Mouse (Mus musculus) intestine, embryonic 15.5 days (tissue): Measurements from ENCODE around the gene Siglec1. TPM values are rescaled to one million over a fixed set of nuclear protein-coding genes. Genes with fewer than 3 reads are reported as not detected.
A peak's percentile ranks its signal among the peaks of the same experiment; 100 is the strongest.
"Not testable (repeated sequence)": the region's sequence is repeated elsewhere in the genome, so short reads cannot be mapped to it uniquely, and the experiment has no call there.

Experiments used
- ATAC-seq: fragments of 200-750 bp; cut with Nextera tagmentation; 2 replicates; pipeline ENCODE4 v1.8.0; 2017; ENCODE audit warnings: moderate TSS enrichment, moderate library complexity
- H3K27ac ChIP-seq: fragments of 300-500 bp; sonication (generic); 2 replicates; pipeline ENCODE4 v1.5.1; 2015; ENCODE audit warnings: mild to moderate bottlenecking, inconsistent platforms
- H3K27me3 ChIP-seq: fragments of 300-500 bp; sonication (generic); replicated peaks from 2 replicates; pipeline ENCODE4 v1.6.1; 2015; ENCODE audit warnings: inconsistent platforms
- H3K36me3 ChIP-seq: fragments of 300-500 bp; sonication (generic); 2 replicates; pipeline ENCODE4 v1.6.1; 2015; ENCODE audit warnings: inconsistent platforms
- H3K4me1 ChIP-seq: fragments of 300-500 bp; sonication (generic); replicated peaks from 2 replicates; pipeline ENCODE4 v1.6.1; 2015; ENCODE audit warnings: inconsistent platforms
- H3K4me2 ChIP-seq: fragments of 300-500 bp; sonication (generic); replicated peaks from 2 replicates; pipeline ENCODE4 v1.6.1; 2015; ENCODE audit warnings: mild to moderate bottlenecking, inconsistent platforms
- H3K4me3 ChIP-seq: fragments of 300-500 bp; sonication (generic); replicated peaks from 2 replicates; pipeline ENCODE4 v1.5.1; 2015; ENCODE audit warnings: inconsistent platforms
- H3K9ac ChIP-seq: fragments of 300-500 bp; sonication (generic); 2 replicates; pipeline ENCODE4 v1.6.1; 2015; ENCODE audit warnings: inconsistent platforms
- H3K9me3 ChIP-seq: fragments of 300-500 bp; sonication (generic); 2 replicates; pipeline ENCODE4 v1.6.1; 2016; ENCODE audit warnings: inconsistent platforms
- WGBS: fragments of 180-500 bp; shearing (Covaris S2); methylation state at CpG from one replicate; pipeline ENCODE4 v1.1.7; 2015; 5-methylcytosine and 5-hydroxymethylcytosine counted together
- polyA plus RNA-seq: library from polyadenylated mRNA; unstranded; fragments of >200 nt; fragmentation: Nextera tagmentation; extraction: Ambion mirVana; gene quantifications from 2 replicates; pipeline ENCODE4 v1.2.1, GENCODE M21; 2015

Siglec1 gene
- polyA plus RNA-seq, 1 experiment from 2014 or later, result 0.24 TPM

GRCm38 (mm10) chr2:131040854-131041825 is 45.4 kb downstream of the Siglec1 start:
- Histone ChIP-seq H3K27me3 (peaks cover 34% of the 10 kb centered on the region), H3K4me2 (peak overlapping the region; percentile 95), H3K9me3 (no peaks in the 10 kb centered on the region), H3K9ac (peak overlapping the region; percentile 56), H3K27ac (no peak overlapping the region), H3K36me3 (no peaks in the 10 kb centered on the region), H3K4me3 (peak overlapping the region; percentile 57), H3K4me1 (peaks cover 17% of the 10 kb centered on the region)
- ATAC-seq, result peak; percentile 50
- WGBS, result 3% methylated on average over 108 of the region's 115 CpGs

DNA sequence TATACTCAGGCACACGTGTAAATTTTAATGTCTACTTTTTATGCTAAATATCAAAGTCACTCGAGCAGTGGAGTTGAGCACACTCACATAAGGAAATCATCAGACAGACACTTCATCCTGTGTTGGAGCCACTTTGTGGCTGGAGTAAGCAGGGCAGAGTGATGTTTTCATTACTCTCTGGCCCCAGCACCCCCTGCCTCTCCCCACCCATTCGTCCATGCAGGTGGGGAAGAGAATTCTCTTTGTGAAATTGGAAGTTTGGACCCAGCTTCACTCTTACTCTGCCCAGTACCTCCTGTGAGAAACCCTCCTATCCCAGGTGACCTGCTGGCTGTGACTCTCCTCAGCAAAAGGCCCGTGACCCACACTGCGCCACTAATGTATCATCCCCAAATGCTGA is 47.9 kb downstream of the Siglec1 start:
- Histone ChIP-seq H3K9ac (no peak overlapping the region), H3K36me3 (no peaks in the 10 kb centered on the region), H3K4me3 (no peak overlapping the region), H3K4me2 (no peak overlapping the region), H3K4me1 (peaks cover 5% of the 10 kb centered on the region; the same call in 1 of the 2 replicates), H3K27me3 (peaks cover 34% of the 10 kb centered on the region), H3K27ac (no peak overlapping the region), H3K9me3 (no peaks in the 10 kb centered on the region)
- 84% methylated on average over 5 of the region's 5 CpGs for WGBS
- no peak for ATAC-seq

DNA sequence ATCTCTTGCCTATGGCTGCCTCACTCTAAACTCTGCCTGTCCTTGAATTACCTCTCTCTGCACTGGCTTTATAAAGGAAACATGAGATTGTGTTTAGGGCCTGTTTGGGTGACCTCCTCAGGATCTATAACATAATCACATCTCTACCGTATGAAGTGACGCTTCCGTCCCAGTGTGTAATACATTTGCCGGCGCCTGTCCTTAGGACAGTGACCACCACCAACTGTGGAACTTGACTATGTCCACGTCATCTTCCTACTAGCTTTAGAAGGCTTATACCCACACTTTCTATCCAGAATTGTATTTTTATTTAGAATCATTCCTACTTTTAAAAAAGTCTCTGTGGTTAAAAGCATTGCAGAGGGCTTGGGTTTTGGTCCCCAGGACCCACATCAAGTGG is 48.4 kb downstream of the Siglec1 start:
- Histone ChIP-seq H3K4me3 (no peak overlapping the region), H3K27me3 (peaks cover 34% of the 10 kb centered on the region), H3K36me3 (no peaks in the 10 kb centered on the region), H3K4me2 (no peak overlapping the region), H3K27ac (no peak overlapping the region), H3K9ac (no peak overlapping the region), H3K4me1 (peaks cover 5% of the 10 kb centered on the region; the same call in 1 of the 2 replicates), H3K9me3 (no peaks in the 10 kb centered on the region)
- 88% methylated on average over 6 of the region's 6 CpGs for WGBS
- ATAC-seq, result no peak

- H3K27me3 ChIP-seq, result peaks cover 28% of the 10 kb centered on the region
- WGBS, result 42% methylated on average over 17 of the region's 17 CpGs
These were observed 49.2 kb downstream of the Siglec1 start for GRCm38 (mm10) chr2:131037226-131037990.

GRCm38 (mm10) chr2:131036757-131037156 is 49.8 kb downstream of the Siglec1 start:
- Histone ChIP-seq H3K9ac (no peak overlapping the region), H3K27me3 (peaks cover 21% of the 10 kb centered on the region), H3K4me3 (no peak overlapping the region), H3K4me1 (peaks cover 4% of the 10 kb centered on the region; the same call in 1 of the 2 replicates), H3K9me3 (no peaks in the 10 kb centered on the region), H3K4me2 (no peak overlapping the region), H3K27ac (no peak overlapping the region), H3K36me3 (no peaks in the 10 kb centered on the region)
- ATAC-seq, result no peak

More at GRCm38 (mm10) chr2:131037226-131037990, 49.2 kb downstream of the Siglec1 start:
- H3K36me3 ChIP-seq, result no peaks in the 10 kb centered on the region
- no peak overlapping the region for H3K9ac ChIP-seq
- no peak for ATAC-seq
- no peak overlapping the region for H3K27ac ChIP-seq
- H3K9me3 ChIP-seq, result no peaks in the 10 kb centered on the region
- H3K4me3 ChIP-seq, result no peak overlapping the region
- H3K4me2 ChIP-seq, result no peak overlapping the region
- peaks cover 5% of the 10 kb centered on the region; the same call in 1 of the 2 replicates for H3K4me1 ChIP-seq

GRCm38 (mm10) chr2:131036343-131036742 is 50.2 kb downstream of the Siglec1 start:
- Histone ChIP-seq H3K4me2 (no peak overlapping the region), H3K36me3 (no peaks in the 10 kb centered on the region), H3K4me1 (peaks cover under 1% of the 10 kb centered on the region; the same call in 1 of the 2 replicates), H3K9ac (no peak overlapping the region), H3K27me3 (peaks cover 17% of the 10 kb centered on the region), H3K27ac (no peak overlapping the region), H3K4me3 (no peak overlapping the region), H3K9me3 (no peaks in the 10 kb centered on the region)
- ATAC-seq, result no peak
- WGBS, result 86% methylated on average over 2 of the region's 2 CpGs

- not testable (repeated sequence) for H3K4me2 ChIP-seq, H3K4me1 ChIP-seq, H3K4me3 ChIP-seq, H3K9me3 ChIP-seq, H3K27ac ChIP-seq, ATAC-seq, H3K27me3 ChIP-seq, H3K36me3 ChIP-seq, H3K9ac ChIP-seq
- WGBS, result 29% methylated on average over 1 of the region's 1 CpGs
These were observed 55.2 kb downstream of the Siglec1 start for GRCm38 (mm10) chr2:131031406-131031805.

DNA sequence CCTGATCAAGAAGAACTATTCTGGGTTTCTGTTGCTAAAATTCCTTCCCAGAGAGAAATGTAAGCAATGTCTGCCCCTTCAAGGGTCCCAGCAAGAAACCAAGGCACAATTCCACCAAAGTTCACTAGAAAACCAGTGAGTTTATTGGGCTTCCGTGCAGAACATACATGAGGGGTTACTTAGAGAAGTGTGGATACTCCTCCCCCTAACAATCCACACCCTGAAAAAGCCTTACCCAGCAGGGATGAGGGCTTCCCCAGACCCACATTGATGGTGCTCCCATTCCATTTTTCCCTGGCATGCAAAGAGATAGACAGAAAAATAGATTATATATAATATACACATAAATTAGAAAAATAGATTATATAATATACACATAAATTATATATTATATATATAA is 55.6 kb downstream of the Siglec1 start:
- Histone ChIP-seq H3K4me1 (peaks cover 5% of the 10 kb centered on the region; the same call in 1 of the 2 replicates), H3K27me3 (no peaks in the 10 kb centered on the region), H3K4me2 (no peak overlapping the region), H3K9ac (no peak overlapping the region), H3K36me3 (no peaks in the 10 kb centered on the region), H3K4me3 (no peak overlapping the region), H3K9me3 (no peaks in the 10 kb centered on the region), H3K27ac (no peak overlapping the region)
- ATAC-seq, result no peak
- WGBS, result 82% methylated on average over 1 of the region's 1 CpGs

DNA sequence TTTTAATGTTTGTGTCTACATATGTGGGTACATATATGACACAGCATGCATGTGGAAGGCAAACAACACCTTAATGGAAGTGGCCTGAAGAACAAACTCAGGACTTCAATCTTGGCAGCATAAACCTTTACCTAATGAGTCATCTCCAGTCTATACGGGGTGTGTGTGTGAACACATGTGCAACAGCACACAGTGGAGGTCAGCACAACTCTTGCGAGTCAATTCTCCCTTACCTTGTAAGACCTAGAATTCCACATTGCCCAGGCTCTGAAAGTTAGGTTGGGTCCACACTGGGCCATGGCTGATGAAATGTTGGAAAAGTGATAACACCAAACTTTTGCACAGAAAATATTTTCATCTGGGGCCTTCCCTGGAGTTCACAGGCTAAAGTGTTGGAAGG is 56.0 kb downstream of the Siglec1 start:
- Histone ChIP-seq H3K4me3 (no peak overlapping the region), H3K36me3 (no peaks in the 10 kb centered on the region), H3K9me3 (no peaks in the 10 kb centered on the region), H3K27me3 (no peaks in the 10 kb centered on the region), H3K4me2 (no peak overlapping the region), H3K9ac (no peak overlapping the region), H3K27ac (no peak overlapping the region), H3K4me1 (peaks cover 5% of the 10 kb centered on the region; the same call in 1 of the 2 replicates)
- no peak for ATAC-seq
- WGBS, result 87% methylated on average over 2 of the region's 2 CpGs

GRCm38 (mm10) chr2:131029065-131029935 is 57.3 kb downstream of the Siglec1 start:
- ATAC-seq, result peak; percentile 65; the same call in 1 of the 2 replicates
- WGBS, result 27% methylated on average over 9 of the region's 9 CpGs
- H3K36me3 ChIP-seq, result no peaks in the 10 kb centered on the region
- H3K9me3 ChIP-seq, result no peaks in the 10 kb centered on the region
- peaks cover 5% of the 10 kb centered on the region; the same call in 1 of the 2 replicates for H3K4me1 ChIP-seq
- H3K27me3 ChIP-seq, result no peaks in the 10 kb centered on the region
- no peak overlapping the region for H3K4me3 ChIP-seq
- no peak overlapping the region for H3K9ac ChIP-seq
- H3K4me2 ChIP-seq, result no peak overlapping the region
- H3K27ac ChIP-seq, result 0 out of 2 replicates have a peak overlapping the region, but pooled peaks have one; percentile 6

GRCm38 (mm10) chr2:131026941-131027340 is 59.6 kb downstream of the Siglec1 start:
- no peaks in the 10 kb centered on the region for H3K9me3 ChIP-seq
- peaks cover 5% of the 10 kb centered on the region; the same call in 1 of the 2 replicates for H3K4me1 ChIP-seq
- ATAC-seq, result no peak
- H3K36me3 ChIP-seq, result 0 out of 2 replicates have a peak, but pooled peaks cover 3% of the 10 kb centered on the region
- no peak overlapping the region for H3K9ac ChIP-seq
- no peak overlapping the region for H3K27ac ChIP-seq
- no peaks in the 10 kb centered on the region for H3K27me3 ChIP-seq
- WGBS, result 88% methylated on average over 3 of the region's 3 CpGs
- H3K4me2 ChIP-seq, result no peak overlapping the region
- no peak overlapping the region for H3K4me3 ChIP-seq
